Mouse (Mus musculus) small intestine, adult 2 months (tissue): ENCODE measurements at regions not wholly inside any gene's neighbourhood (a gene's known extent, or its start where the extent isn't known, plus 50 kb on each side); places are given as distances from the start of the nearest gene placed in this dataset.

Experiments
- CTCF ChIP-seq: fragments of 200-500 bp; IDR thresholded peaks from 2 replicates; pipeline ENCODE4 v1.5.1; 2012; ENCODE audit warnings: low read depth, mild to moderate bottlenecking, control low read depth, inconsistent platforms, low read length, moderate library complexity, mixed read lengths; ENCODE audit not compliant: insufficient replicate concordance, insufficient read length; ENCODE audit errors: extremely low read depth
- POLR2A ChIP-seq: fragments of 200-500 bp; IDR thresholded peaks from 2 replicates; pipeline ENCODE4 v1.6.1; 2012; ENCODE audit warnings: low read depth, mild to moderate bottlenecking, control low read depth, inconsistent platforms, low read length, moderate library complexity

- TF ChIP-seq CTCF: no peak
- no peak for TF ChIP-seq POLR2A
Observed at GRCm38 (mm10) chr3:115562735-115563134, 152.1 kb downstream of the S1pr1 start.
